Mouse (Mus musculus): ENCODE results near the gene Dapp1. TPM values are rescaled to one million over a fixed set of nuclear protein-coding genes. Genes with fewer than 3 reads are reported as not detected.

Dapp1 gene
- polyA plus RNA-seq, 1 experiment from 2014 or later: 8.1 TPM

GRCm38 (mm10) chr3:137938608-137939007 lies 42.7 kb downstream of the Dapp1 start:
- no peak overlapping the region for H3K4me3 ChIP-seq (replicated peaks; ENCODE audit: low read depth, low read length)
- peak; percentile 69 for DNase-seq (ENCODE audit: low spot score)
- no peak overlapping the region for H3K9ac ChIP-seq (ENCODE audit: low read depth, low read length)
- no peaks in the 10 kb centered on the region for H3K36me3 ChIP-seq (ENCODE audit: insufficient read depth, low read length)
- peak; percentile 65; the same call in 1 of the 2 replicates for ATAC-seq (replicated peaks; ENCODE audit: low FRiP score, low read depth)
- H3K4me2 ChIP-seq (ENCODE audit: low read length): peak overlapping the region; percentile 23; the same call in 1 of the 2 replicates
- no peaks in the 10 kb centered on the region for H3K27me3 ChIP-seq (ENCODE audit: insufficient read depth, low read length)
- peak; percentile 58 for TF ChIP-seq CTCF (IDR thresholded peaks at IDR 0.05; ENCODE audit: low read depth)
- no peak overlapping the region for H3K27ac ChIP-seq
- no peaks in the 10 kb centered on the region for H3K4me1 ChIP-seq (replicated peaks; ENCODE audit: insufficient read depth, low read length)
- 54% methylated on average over 6 of the region's 6 CpGs for WGBS
- no peaks in the 10 kb centered on the region for H3K9me3 ChIP-seq (replicated peaks; ENCODE audit: low read length)

DNA sequence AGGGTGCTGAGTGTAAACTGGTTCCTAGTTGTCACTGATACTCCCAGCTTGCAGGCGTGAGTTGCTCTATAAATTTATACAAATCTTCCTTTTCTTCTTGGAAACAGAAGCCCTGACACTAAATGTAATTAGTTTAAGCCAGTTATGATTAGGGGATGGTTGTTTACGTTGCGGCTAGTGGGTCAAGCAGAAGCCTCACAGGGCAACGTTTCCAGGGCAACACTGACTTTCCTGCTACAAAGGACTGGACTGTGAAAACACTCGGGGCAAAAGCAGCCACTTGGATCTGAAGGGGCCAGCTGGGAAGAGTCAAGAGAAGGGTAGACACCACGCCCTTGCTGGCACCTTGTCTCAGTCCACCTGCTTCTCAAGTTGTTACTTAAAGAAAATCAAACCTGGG lies 44.8 kb downstream of the Dapp1 start:
- no peak overlapping the region for H3K27ac ChIP-seq
- ATAC-seq (replicated peaks; ENCODE audit: low FRiP score, low read depth) (no peak), DNase-seq (ENCODE audit: low spot score) (peak; percentile 35)
- no peaks in the 10 kb centered on the region for H3K4me1 ChIP-seq (replicated peaks; ENCODE audit: insufficient read depth, low read length)
- no peaks in the 10 kb centered on the region for H3K36me3 ChIP-seq (ENCODE audit: insufficient read depth, low read length)
- no peak overlapping the region for H3K9ac ChIP-seq (ENCODE audit: low read depth, low read length)
- H3K27me3 ChIP-seq (ENCODE audit: insufficient read depth, low read length): no peaks in the 10 kb centered on the region
- no peak for TF ChIP-seq CTCF (IDR thresholded peaks at IDR 0.05; ENCODE audit: low read depth)
- no peaks in the 10 kb centered on the region for H3K9me3 ChIP-seq (replicated peaks; ENCODE audit: low read length)
- 34% methylated on average over 6 of the region's 6 CpGs for WGBS
- H3K4me3 ChIP-seq (replicated peaks; ENCODE audit: low read depth, low read length): no peak overlapping the region
- H3K4me2 ChIP-seq (ENCODE audit: low read length): no peak overlapping the region

DNA sequence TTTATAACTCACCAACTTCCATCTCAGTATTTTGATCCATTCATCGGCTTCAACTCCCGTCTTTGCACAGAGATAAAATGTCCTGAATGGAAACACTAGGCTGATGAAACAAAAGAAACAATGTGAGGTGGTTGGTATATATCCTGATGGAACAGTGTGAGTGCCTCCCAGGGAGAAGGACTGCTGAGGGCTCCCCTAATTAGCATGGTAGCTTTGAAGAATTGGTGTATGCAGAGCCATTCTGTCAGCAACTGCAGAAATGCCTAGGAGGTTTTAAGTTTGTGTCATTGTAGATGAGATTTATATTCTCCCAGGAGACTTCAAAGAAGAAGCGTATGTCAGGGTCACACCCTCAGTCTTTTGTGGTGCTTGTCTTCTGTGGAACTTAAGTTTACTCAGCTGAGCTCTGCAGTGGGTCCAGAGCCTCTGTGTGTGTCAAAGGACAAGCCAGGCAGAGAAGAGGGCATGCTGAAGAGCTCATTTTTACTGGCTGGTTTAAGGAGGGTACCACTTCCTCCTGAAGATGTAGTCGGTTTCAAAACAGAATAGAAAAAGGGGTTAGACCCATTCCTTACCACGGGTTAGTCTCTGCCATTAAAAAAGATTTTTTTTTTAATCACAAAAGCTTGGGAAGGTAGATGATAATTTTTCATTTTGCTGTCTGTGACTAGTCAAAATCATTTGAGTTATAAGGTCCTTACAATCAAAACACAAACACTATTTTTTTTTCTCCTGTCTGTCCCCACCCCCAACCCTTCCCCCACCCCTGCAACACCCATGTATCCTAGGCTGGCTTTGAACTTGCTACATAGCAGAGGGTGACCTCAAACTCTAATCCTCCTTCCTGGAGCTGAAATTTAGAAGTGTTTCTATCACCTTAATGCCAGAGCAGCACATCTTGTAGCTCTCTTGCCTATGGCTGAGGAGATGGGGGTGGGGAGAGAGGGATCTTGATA lies 45.5 kb downstream of the Dapp1 start:
- DNase-seq (ENCODE audit: low spot score): peak; percentile 54
- no peak overlapping the region for H3K4me2 ChIP-seq (ENCODE audit: low read length)
- no peak overlapping the region for H3K4me3 ChIP-seq (replicated peaks; ENCODE audit: low read depth, low read length)
- no peak for ATAC-seq (replicated peaks; ENCODE audit: low FRiP score, low read depth)
- no peaks in the 10 kb centered on the region for H3K27me3 ChIP-seq (ENCODE audit: insufficient read depth, low read length)
- no peaks in the 10 kb centered on the region for H3K4me1 ChIP-seq (replicated peaks; ENCODE audit: insufficient read depth, low read length)
- H3K36me3 ChIP-seq (ENCODE audit: insufficient read depth, low read length): no peaks in the 10 kb centered on the region
- H3K9me3 ChIP-seq (replicated peaks; ENCODE audit: low read length): no peaks in the 10 kb centered on the region
- H3K9ac ChIP-seq (ENCODE audit: low read depth, low read length): no peak overlapping the region
- no peak overlapping the region for H3K27ac ChIP-seq
- 37% methylated on average over 5 of the region's 5 CpGs for WGBS
- TF ChIP-seq CTCF (IDR thresholded peaks at IDR 0.05; ENCODE audit: low read depth): no peak

DNA sequence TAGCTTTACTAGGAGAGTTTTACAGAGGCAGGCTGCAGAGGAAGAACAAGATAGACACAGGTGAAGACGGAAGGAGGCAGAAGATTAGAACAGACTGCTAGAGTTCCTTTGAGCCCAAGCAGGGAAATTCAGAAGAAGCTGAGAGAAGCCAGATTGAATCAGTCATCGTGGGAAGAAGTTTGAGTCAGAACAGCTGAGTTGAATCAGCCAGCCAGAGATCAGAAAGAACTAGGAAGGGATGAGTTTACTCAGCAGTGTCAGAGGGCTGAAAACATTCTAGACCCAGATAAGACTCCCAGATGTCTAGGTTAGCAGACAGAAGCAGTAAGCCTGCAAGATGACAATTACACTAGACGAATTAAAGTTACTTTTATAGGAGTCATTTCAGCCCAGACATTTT lies 47.4 kb downstream of the Dapp1 start:
- DNase-seq (ENCODE audit: low spot score): peak; percentile 27

DNA sequence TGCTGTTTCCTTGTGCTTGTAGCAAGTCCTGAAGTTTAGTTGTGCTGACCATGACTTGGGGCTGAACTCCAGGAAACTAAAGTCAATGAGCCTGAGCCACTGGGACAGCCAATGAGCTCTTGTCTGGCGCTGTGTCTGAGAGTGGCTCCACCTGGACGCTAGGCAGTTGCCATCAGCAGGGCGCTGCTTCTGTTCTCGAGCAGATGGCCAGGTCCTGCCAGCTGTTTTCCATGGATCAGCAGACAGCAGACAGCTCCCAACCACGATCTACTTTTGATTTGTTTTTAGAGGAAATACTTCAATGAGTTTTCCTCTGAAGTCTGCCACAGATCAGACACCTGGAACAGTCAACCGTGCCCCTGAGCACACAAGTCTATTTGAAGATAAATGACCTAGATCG lies 48.6 kb downstream of the Dapp1 start:
- no peak overlapping the region for H3K27ac ChIP-seq
- H3K9me3 ChIP-seq (replicated peaks; ENCODE audit: low read length): no peaks in the 10 kb centered on the region
- no peak overlapping the region for H3K4me3 ChIP-seq (replicated peaks; ENCODE audit: low read depth, low read length)
- ATAC-seq (replicated peaks; ENCODE audit: low FRiP score, low read depth): peak; percentile 76
- no peaks in the 10 kb centered on the region for H3K27me3 ChIP-seq (ENCODE audit: insufficient read depth, low read length)
- peaks cover 6% of the 10 kb centered on the region for H3K36me3 ChIP-seq (ENCODE audit: insufficient read depth, low read length)
- no peak for TF ChIP-seq CTCF (IDR thresholded peaks at IDR 0.05; ENCODE audit: low read depth)
- H3K4me2 ChIP-seq (ENCODE audit: low read length): no peak overlapping the region
- DNase-seq (ENCODE audit: low spot score): peak; percentile 66
- H3K9ac ChIP-seq (ENCODE audit: low read depth, low read length): no peak overlapping the region
- WGBS: 29% methylated on average over 7 of the region's 7 CpGs
- no peaks in the 10 kb centered on the region for H3K4me1 ChIP-seq (replicated peaks; ENCODE audit: insufficient read depth, low read length)

More for the DNA sequence above, 47.4 kb downstream of the Dapp1 start:
- ATAC-seq (replicated peaks; ENCODE audit: low FRiP score, low read depth): no peak
- Histone ChIP-seq H3K27ac (no peak overlapping the region), H3K4me2 (ENCODE audit: low read length) (no peak overlapping the region), H3K9ac (ENCODE audit: low read depth, low read length) (no peak overlapping the region), H3K4me1 (replicated peaks; ENCODE audit: insufficient read depth, low read length) (no peaks in the 10 kb centered on the region), H3K4me3 (replicated peaks; ENCODE audit: low read depth, low read length) (no peak overlapping the region), H3K36me3 (ENCODE audit: insufficient read depth, low read length) (peaks cover 3% of the 10 kb centered on the region), H3K27me3 (ENCODE audit: insufficient read depth, low read length) (no peaks in the 10 kb centered on the region), H3K9me3 (replicated peaks; ENCODE audit: low read length) (no peaks in the 10 kb centered on the region)
- 54% methylated on average over 3 of the region's 3 CpGs for WGBS
- TF ChIP-seq CTCF (IDR thresholded peaks at IDR 0.05; ENCODE audit: low read depth): no peak

DNA sequence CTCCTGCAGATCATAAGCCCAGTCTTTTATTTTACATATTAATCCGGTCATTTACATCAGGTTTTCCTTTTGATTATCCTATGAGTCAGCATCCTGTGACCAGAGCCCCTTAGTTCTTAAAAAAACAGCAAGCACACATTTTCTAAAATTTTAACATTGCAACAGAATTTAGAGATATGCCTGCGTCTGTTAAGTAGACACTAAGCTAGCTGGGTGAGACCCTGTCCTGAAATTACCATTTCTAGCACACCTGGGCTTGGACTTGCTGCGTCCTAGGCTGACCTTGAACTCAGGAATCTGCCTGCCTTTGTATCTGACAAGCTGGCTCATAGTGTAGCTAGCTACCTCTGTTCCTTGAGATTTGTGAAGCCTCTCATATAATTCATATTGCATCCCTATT lies 51.4 kb downstream of the Dapp1 start:
- no peak overlapping the region for H3K4me3 ChIP-seq (replicated peaks; ENCODE audit: low read depth, low read length)
- no peak overlapping the region for H3K4me2 ChIP-seq (ENCODE audit: low read length)
- ATAC-seq (replicated peaks; ENCODE audit: low FRiP score, low read depth) (no peak), DNase-seq (ENCODE audit: low spot score) (no peak)
- peaks cover 12% of the 10 kb centered on the region for H3K36me3 ChIP-seq (ENCODE audit: insufficient read depth, low read length)
- TF ChIP-seq CTCF (IDR thresholded peaks at IDR 0.05; ENCODE audit: low read depth): no peak
- whole genome bisulfite sequencing: 85% methylated on average over 3 of the region's 3 CpGs
- H3K4me1 ChIP-seq (replicated peaks; ENCODE audit: insufficient read depth, low read length): no peaks in the 10 kb centered on the region
- H3K9ac ChIP-seq (ENCODE audit: low read depth, low read length): no peak overlapping the region
- no peaks in the 10 kb centered on the region for H3K27me3 ChIP-seq (ENCODE audit: insufficient read depth, low read length)
- no peaks in the 10 kb centered on the region for H3K9me3 ChIP-seq (replicated peaks; ENCODE audit: low read length)
- H3K27ac ChIP-seq: no peak overlapping the region

All from kidney, postnatal 0 days (tissue).